Mouse (Mus musculus) liver, postnatal 0 days (tissue): Measurements from ENCODE around the gene Cited2.

Source experiments
- CTCF ChIP-seq: sonication (generic); IDR thresholded peaks from 2 replicates; pipeline ENCODE4 v1.5.1; 2016; ENCODE audit warnings: antibody characterized with exemption, low read depth
- EP300 ChIP-seq: IDR thresholded peaks from 2 replicates; pipeline ENCODE4 v1.6.1; 2016; ENCODE audit warnings: antibody characterized with exemption, low read depth, mild to moderate bottlenecking

- TF ChIP-seq CTCF (no peak), EP300 (no peak)
These were observed 39.9 kb downstream of the Cited2 start for GRCm38 (mm10) chr10:17762946-17763345.
